Mouse (Mus musculus): ENCODE data around the gene Zbtb34.

Zbtb34 gene

DNA sequence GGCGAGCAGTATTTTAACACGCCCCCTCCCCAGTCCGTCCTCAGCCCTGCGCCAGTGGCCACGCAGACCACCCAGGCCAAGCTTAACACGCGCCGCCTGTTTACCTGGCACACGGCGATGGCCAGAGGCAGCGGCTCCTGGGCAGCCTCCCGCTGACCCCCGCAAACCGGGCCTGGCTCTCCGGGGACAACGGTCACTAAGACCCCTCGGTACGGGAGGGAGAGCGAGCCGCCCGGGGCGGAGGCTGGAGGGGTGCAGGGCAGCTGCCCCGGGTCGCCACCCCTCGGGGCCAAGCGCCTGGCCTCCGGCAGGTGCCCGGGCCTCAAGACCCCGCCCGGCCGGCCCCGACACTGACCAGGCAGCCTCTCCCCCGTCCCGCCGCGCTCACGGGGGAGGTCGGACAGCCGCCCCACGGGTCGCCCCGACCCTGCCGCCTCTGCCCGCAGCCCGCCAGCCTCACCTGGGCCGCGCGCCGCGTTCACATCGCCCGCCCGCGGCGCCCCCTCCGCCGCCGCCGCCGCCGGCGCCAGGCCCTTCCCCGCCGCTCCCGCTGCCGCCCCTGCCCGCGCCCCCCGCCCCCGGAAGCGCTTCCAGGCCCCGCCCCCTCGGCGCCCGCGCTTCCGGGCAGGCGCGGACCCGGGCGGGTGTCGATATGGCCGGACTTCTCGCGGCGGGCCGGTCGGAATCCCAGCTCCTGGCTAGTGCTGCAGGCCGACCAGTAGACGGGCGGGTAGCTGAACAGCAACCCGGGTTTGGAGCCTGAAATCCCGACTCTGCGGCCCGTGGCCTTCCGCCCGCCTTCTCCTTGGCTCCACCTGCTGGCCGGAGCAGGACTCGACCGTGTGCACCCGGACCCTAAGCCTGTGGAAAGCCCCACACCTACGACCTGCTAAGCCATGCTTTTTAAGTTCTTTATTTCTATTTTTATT is at the start of gene Zbtb34:
Gene Zbtb34, minus strand, starts transcription at position 554 of the 929 bp plus-strand sequence.
- DNase-seq: peak; percentile 53 to 61

- DNase-seq: no peak
Observed at GRCm38 (mm10) chr2:33477961-33478755, 47.0 kb upstream of the Zbtb34 start.

- DNase-seq: no peak
Observed at GRCm38 (mm10) chr2:33475961-33476360, 44.8 kb upstream of the Zbtb34 start.

DNA sequence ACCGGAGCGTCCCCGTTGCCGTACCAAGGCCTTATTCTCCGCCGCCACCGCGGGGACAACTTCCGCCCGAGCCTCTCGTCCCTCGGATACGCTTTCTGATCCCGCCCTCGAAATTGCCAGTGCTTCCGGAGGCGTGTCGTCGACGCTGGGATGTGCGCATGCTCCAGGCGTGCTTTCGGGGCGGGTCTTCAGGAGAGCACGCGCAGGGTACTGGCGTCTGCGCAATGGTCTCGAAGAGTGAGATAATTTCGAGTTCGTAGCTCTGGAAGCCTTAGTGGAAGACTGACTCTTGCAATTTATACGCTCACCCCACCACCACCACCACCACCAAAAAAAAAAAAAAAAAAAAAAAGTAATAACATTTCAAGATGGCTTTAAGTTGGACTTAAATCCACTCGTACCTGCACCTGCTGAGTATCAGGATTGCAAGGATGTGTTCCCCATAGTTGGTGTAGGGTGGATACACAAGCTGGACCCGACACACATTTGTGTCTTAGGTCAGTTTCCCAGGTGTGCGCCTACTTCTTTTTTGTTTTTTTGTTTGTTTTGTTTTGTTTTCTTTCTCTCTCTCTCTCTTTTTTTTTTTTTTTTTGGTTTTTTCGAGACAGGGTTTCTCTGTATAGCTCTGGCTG is 37.5 kb upstream of the Zbtb34 start, which contains the start of gene Zbtb43:
Gene Zbtb43, minus strand, starts transcription at position 94 of the 632 bp plus-strand sequence.
- peak; percentile 92 to 94 for DNase-seq

GRCm38 (mm10) chr2:33467546-33468465 is 36.7 kb upstream of the Zbtb34 start:
- DNase-seq: no peak

GRCm38 (mm10) chr2:33465966-33466365 is 34.8 kb upstream of the Zbtb34 start:
- DNase-seq: no peak

GRCm38 (mm10) chr2:33465215-33465614 is 34.1 kb upstream of the Zbtb34 start:
- DNase-seq: no peak

DNA sequence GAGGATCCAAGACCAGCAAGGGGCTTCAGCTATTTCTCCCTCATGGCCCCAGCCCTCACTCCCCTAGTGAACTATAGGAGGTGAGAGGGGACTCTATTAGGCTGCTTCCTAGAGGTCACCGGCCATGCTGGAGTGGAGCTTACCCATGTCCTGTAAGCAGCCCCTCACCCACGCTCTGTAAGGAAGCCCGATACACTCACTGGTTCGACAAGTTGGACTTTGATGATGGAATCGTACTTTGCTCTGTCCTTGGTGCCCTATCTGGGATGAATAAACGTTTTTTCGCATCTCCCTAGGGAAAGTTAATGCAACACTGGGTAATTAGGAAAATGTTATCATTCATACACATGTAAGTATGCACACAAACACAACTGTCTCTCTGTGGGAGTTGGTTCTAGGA is 30.9 kb upstream of the Zbtb34 start:
- DNase-seq: no peak

DNA sequence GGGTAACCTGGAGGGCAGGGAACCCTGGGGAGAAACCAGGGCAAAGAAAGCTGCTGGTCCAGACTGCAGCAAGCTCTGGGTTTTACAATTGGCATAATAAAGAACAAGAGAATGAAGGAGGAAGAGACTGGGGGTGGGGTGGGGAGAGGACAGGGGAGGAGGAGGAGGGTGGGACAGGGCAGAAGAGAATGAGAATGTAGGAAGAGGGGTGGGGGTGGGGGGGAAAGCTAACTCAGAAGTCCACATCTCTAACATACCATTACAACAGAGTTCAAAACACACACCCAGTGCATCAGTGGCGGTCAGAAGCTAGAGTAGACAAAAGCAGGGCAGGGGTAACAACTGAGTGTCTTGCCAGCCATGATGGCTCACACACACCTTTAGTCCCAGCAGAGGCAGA is 29.9 kb upstream of the Zbtb34 start:
- DNase-seq: no peak

- DNase-seq: no peak
Observed at GRCm38 (mm10) chr2:33459660-33460059, 28.5 kb upstream of the Zbtb34 start.

DNA sequence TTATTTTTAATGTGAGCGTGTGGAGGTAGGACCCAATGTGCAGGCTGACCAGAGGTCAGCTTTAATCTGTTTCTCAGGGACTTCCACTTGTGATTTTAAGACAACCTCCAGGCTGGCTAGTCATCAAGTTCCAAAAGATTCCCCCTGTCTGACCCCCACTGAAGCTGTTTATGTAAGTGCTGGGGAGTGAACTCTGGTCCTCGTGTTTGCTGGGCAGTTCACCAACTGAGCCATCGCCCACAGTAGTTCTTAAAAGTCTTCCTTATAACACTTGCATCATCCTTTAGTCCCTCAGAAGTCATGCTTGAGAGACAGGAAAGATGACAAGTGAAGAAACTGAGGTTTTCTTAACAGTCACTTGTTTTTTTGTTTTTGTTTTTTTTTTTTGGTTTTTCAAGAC is 25.6 kb upstream of the Zbtb34 start:
- no peak for DNase-seq

DNA sequence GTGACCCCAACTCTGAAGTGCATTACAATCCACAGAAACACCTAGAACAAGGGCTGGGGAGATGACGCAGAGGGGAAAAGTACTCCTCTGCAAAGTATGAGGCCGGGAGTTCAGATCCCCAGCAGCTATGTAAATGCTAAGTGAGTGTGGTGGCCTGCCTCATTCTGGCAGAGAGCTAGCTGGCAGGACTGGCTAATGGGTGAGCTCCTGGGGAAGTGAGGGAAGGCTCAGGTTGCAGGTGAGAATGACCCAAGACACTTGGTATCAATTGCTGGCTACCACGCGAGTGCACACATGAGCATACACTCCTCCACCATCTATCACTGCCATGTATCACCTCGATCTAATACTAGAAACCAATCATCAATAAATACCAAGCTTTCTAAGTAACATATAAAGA is 25.1 kb upstream of the Zbtb34 start:
- no peak for DNase-seq

DNA sequence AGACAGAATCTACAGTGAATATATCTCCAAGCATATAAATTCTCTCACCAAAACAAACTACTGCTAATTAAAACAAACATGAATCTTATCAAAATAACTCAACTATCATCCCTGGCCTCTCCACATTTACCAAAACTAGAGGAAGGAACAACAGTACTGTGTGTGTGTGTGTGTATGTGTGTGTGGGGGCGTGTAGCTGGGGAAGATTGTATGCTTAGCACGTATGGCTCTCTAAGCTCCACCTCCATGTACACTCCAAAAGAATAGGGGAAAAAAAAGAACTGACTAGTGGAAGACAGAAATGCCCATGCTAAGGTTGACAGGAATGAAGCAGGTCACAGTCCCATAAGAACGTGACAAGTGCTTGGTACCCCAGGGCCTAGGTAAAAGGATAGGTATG is 24.2 kb upstream of the Zbtb34 start:
- no peak for DNase-seq

DNA sequence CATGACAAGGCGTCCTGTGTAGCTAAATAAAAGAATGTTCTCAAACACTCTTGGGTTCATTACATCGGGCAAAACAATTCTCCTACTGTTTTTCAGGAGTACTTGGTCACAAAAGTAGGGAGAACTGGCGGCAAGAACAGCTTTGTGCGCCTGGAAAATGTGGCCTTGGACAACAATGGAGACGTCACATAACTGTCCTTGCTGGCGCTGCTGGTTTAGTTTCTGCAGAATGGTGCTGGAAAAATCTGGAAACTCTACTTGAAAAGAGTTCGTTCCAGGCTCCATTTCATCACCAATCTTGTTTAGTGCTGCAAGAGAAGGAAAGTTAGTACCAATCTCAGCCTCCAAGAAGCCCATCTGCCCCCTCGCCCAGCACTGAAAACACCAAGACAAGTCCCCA is 23.7 kb upstream of the Zbtb34 start:
- DNase-seq: no peak

GRCm38 (mm10) chr2:33453476-33453875 is 22.4 kb upstream of the Zbtb34 start:
- no peak for DNase-seq

- DNase-seq: no peak
Observed at GRCm38 (mm10) chr2:33452721-33453120, 21.6 kb upstream of the Zbtb34 start.

GRCm38 (mm10) chr2:33452140-33452539 is 21.0 kb upstream of the Zbtb34 start:
- no peak for DNase-seq

GRCm38 (mm10) chr2:33451038-33451978 is 20.2 kb upstream of the Zbtb34 start:
- no peak for DNase-seq

DNA sequence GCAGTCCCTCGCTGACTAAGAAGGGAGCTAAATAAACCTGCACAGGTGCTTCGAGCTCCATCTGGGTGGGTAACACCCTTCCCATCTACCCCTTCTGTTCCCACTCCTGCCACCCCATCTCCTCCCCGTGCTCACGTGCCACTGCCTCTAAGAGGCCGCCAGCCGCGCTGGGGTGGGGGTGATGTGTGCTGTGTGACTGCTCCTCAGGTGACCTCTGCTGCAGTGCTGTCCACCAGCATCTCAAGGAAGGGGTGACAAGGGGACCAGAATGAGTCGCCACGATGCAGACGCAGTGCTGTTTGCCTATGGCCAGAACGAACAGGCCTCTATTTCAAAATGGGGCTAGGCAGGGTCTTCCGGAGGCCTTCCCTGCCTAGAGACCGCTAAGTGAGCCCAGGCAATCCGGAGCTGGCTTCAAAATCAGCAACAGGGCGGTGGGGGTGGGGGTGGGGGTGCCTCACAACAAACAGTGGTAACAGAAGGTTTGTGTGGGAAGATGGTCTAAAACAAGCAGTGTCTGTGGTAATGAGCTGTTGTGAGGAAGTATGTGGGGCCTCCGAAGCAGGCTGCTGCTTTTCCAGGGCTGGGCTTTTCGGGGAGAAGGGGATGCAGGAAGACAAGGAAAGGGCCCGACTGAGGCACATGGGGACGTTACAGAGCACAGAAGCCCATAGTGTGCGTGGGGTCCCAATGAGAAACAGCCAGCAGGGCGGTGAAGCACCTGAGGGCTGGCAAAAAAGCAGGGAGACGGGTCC is 18.2 kb upstream of the Zbtb34 start:
- no peak for DNase-seq

DNA sequence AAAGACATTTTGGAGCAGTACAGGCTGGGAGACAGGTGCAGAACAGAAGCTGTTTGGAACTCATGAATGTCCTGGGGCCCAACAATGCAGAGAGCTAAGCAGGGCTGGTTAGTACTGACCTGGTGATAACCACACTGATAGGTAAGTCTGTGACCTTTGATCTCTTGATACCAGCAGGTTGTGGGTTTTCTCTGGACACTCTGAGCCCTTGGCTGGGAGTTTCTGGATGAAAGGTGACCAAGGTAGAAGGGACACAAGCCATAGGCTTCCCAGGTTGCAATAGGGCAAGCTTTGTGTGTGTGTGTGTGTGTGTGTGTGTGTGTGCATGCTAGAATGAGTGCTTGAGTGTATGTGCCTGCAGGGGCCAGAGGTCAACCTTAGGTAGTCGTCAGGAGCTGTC is 15.7 kb upstream of the Zbtb34 start:
- no peak for DNase-seq

All from cerebellum, postnatal 36 days (tissue).